Mouse (Mus musculus) heart, postnatal 25 days (tissue): ENCODE results near the gene Fmod. TPM values are rescaled to one million over a fixed set of nuclear protein-coding genes. Genes with fewer than 3 reads are reported as not detected.

Experiments used
- DNase-seq: peaks from one replicate; pipeline ENCODE4 v3.0.0; 2022; ENCODE audit warnings: low spot score
- intact Hi-C: fragments of 180-260 bp; cut with DNase I; formaldehyde crosslinking; loops from one replicate; pipeline ENCODE4 v1.15.1; 2025
- total RNA-seq, 2 experiments: library from RNA; stranded (reverse); gene quantifications; 2 replicates each; pipeline ENCODE4 v1.2.3; 2021

Fmod gene
- total RNA-seq, 2 experiments from 2014 or later = 11.6 to 12.1 TPM

DNA sequence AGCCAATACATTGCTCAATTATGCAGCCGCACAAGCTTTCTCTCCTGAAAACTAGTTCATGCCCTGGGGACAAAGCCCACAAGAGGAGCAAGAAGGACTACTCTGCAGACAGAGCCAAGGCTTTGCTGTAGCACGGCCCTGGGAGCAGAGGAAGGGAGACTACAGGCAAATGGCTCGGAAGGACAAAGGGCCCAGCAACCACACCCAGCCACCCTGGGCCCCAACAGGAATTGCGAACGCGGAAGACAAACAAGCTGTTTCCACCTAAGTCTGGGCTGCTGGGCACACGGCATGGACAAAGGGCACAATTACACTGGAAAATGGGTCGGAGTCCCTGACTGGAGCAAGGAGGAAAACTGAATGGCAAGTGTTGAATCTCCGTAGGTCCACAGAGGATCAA is 18.0 kb downstream of the Fmod start:
- no peak for DNase-seq

DNA sequence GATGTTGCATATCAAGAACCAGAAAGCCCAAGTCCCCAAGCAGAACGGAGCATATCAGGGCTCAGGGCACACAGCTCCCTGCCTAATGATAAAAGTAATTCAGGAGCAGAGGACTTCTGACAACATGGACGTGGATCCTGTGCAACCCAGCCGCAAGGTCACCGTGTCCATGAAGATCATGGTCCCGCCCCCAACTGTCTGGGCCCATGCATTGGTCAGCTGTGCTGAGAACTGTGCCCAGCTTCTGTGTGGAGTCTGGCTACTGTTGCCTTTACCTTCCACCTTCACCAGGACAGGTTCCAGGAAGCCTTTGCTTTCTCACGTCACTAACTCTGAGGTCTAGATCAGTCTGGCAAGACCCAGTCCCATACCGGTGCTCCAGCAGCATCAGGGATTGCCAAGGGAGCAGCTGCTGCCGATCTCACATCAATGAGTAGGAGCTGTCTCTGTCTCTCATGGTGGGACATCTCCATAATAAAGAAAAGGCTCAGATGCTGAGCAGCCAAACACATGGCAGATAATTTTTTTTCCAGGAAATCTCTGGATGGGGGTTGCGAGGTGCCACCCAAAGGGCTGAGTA is 18.7 kb downstream of the Fmod start:
- intact Hi-C loops = loop anchor here (5.0 to 10.0 kb wide), 2 partner anchors 189 to 277 kb away; partner anchors contain the start of gene Ppfia4
- DNase-seq = no peak

More for the DNA sequence above, 18.0 kb downstream of the Fmod start:
- intact Hi-C loops = loop anchor here (5.0 to 10.0 kb wide), 2 partner anchors 190 to 277 kb away; partner anchors contain the start of gene Ppfia4

DNA sequence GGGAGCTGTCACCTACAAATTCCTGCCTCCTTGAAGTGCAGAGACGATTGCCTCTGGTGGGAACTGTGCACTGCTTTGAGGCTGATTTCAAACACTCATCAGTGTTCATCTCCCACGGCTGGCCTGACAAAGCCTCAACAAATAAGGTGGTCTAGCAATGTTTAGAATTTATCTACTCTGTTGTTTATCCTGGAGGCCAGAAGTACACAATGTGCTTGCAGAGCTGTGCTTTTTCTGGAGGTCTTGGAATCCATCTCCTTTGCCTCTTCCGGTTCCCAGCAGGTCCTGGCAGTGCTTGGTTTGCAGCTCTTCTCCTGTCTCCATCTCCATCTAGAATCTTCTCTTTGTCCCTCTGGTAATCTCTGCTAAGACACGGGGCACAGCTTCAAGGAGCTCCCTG is 19.2 kb downstream of the Fmod start:
- no peak for DNase-seq
- intact Hi-C loops = loop anchor here (5.0 to 10.0 kb wide), 2 partner anchors 189 to 276 kb away; partner anchors contain the start of gene Ppfia4

DNA sequence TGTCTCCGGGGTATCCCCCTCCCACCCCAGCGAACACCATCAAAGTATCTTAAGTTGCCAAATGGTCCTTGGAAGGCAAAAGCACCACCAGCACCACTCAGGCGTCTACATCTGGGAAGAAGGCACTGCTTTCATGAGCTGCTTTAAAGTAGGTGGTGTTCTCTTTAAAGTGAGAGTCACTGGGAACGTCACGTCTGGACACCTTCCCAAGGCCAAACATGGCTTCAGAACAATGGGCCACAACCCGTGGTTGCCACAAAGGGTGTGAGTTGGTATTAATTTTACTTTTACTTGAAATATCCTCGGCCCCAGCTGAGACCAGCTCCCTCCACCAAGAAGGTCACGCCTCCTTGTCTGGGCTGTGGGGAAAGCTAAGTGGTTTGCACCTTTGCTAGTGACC is 20.7 kb downstream of the Fmod start:
- DNase-seq = no peak
- intact Hi-C loops = loop anchor here (5.0 to 10.0 kb wide), 2 partner anchors 187 to 275 kb away; partner anchors contain the start of gene Ppfia4

DNA sequence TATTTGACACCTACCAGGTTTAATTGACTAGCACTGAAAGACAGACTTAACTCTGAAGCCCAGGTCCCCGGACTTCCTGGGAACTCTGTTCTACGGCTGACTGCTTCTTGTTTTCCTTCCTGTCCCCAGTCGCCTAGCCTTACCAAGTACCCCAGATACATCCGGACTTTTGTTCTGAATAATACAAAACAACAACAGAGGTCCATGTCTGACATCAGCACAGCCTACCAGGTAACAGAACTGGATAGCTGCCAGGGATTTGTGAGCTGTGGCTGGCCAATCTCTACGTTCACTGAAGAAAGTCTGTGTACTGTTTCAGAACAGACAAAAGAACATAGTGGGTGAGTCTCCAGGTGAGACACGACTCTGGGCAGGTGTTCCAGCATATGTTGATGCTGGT is 21.8 kb downstream of the Fmod start:
- intact Hi-C loops = loop anchor here (5.0 to 10.0 kb wide), 2 partner anchors 186 to 273 kb away; partner anchors contain the start of gene Ppfia4
- no peak for DNase-seq

DNA sequence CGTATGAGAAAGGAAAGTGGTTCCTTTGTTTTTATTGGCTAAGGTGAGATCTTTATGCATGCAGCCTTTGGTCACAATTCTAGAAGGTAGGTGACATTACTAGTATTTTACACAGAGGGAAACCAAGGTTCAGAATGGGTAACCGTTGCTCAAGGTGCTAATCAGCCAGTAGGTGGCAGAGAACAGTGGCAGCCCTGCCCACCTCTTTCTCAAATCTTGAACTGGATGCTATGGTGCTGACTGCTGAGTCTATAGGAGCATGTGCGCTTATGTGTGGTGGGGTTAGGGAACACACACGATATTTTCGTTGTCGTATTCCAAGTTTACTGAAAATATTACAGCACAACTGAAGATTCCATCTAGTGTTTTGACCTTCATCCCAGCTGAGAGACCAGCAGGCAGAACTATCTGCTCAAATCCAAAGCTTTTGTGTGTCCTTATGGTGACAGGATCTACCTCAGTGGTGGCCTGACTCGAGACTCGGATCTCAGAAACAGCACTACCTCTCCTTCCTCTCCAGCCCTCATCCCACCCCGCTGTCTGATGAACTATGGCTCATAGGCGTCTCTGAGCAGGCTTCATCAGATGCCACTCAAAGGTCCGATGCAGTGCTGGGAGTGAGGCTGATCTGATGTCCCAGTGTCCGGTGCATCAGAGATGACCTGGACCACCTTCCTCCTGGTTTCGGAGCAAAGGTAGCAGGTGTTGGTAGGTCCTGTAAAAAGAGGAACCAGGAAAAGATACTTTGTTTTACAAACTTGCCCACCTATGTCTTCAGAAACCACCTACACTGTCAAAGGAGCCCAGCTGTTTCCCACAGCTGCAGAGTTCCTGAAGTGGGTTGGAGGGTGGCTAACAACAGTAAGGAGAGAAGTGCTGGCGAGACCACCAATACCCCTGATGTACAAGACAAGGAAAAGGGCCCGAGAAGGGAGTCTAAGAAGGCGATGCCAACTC is 23.0 kb downstream of the Fmod start:
- intact Hi-C loops = loop anchor here (5.0 to 10.0 kb wide), 2 partner anchors 185 to 272 kb away; partner anchors contain the start of gene Ppfia4
- DNase-seq = no peak

DNA sequence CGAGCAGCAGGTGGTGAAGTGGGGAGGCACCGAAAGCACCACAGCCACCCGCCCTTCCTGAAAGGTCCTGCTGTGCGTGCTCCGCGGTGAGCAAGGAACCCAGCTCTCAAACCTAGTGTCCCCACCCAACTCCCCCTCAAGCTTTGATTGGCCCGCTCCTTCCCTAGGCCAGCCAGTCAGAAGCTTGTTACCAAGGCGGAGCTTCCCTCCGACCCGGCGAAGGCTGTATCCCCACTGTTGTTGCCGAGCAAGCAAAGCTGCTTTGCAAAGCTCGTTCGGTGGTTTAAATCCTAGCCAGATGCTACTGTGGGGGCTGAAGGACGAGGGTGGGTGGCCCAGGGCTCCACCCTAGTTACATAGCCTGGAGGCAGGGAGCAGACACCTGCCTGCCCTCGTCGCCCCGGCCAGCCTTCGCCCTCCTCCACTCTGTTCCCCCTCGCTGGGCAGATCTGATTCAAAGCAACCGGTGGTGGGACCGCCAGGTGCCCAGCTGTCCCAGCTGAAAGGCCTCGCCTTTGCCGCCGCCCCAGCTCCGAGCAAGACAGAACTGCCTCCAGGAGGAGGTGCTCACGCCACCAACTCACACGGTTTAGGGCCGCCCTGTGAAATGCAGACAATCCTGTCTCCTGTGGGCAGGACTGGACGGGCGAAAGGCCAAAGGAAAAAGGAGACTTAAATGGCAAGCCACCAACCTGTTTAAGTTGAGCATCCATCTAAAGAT is 24.0 kb downstream of the Fmod start:
- DNase-seq = peak; percentile 90
- intact Hi-C loops = no loop called here

DNA sequence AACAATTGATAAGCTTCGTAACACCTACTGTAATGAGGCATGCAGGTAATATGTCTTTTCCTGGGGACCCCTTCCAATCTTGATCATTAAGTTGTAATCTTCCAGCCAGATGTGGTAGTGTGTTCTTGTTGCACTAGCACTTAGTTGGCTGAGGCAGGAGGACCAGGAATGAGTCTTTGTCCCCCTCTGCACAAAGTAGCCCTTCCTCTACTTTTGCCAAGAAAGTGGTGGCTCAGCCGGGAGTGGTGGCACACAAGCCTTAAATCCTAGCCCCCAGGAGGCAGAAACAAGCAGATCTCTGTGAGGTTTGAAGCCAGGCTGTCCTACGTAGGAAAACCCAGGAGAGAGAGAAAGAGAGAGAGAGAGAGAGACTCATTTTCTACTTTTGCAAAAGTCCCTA is 24.9 kb downstream of the Fmod start:
- DNase-seq = no peak
- intact Hi-C loops = loop anchor here (2.0 kb wide), 1 partner anchor 15 kb away; no protein-coding TSS in a partner anchor

DNA sequence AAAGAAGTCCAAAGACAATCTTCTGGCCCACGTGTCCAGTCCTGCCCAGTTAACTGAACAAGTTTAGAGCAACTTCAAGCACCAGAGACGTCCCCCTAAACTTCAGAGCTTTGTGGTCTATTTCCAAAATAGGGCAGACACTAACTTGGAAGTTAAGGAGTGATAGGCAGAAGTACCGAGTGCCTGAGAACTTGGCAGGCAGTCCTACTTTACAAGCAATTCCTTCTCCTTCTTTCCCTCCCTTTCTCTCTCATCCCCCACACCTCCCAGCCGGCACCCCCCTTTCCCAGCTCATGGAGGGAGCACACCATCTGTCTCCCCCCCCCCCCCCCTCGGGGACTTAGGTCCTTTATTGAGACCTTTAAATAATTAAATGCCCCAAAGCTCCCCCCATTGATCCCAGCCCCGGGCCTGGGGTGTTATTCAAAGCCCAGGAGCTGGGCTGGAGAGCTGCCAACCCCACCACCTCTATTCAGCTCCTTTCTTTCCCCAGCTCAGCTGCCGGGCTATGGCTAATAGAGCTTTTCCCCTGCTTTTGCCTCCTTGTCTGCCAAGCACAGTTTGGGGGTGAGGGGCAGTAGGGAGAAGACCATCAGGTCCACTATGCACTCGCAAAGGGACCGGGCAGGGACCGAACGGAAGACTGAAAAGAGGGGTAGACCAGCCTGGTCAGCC is 25.5 kb downstream of the Fmod start:
- no peak for DNase-seq
- intact Hi-C loops = loop anchor here (2.0 kb wide), 1 partner anchor 14 kb away; no protein-coding TSS in a partner anchor

DNA sequence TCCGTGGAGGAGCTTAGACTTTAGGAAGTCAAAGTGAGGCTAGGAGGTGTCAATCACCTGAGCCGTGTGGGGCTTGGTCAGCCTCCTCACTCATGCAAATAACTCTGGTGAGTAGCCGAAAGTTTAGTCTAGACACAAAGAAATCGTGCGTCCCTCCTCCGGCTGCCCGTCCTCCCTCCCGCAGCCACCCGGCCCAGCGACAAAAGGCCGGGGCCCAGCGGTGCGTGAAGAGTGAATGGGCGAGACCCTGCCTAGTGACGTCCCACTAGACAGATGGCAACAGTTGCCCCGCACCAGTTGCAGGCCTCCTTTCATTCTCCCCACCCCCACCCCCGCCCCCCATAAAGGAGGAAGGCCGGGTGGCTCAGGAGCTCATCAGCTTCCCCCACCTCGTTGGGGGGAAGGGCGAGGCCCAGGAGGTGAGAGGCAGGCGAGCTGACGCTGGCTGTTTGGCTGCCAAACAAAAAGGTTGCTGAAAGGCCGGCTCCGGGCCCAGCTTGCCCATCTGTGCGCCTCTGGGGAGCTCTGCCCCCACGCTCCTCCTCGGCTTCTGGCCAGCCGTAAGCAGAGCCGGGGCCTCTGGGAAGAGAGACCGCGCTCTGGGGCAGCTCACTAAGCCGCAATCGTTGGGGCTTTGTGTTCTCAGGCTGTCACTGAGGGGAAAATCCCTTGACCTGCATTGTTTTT is 26.2 kb downstream of the Fmod start:
- intact Hi-C loops = loop anchor here (2.0 kb wide), 1 partner anchor 14 kb away; no protein-coding TSS in a partner anchor

DNA sequence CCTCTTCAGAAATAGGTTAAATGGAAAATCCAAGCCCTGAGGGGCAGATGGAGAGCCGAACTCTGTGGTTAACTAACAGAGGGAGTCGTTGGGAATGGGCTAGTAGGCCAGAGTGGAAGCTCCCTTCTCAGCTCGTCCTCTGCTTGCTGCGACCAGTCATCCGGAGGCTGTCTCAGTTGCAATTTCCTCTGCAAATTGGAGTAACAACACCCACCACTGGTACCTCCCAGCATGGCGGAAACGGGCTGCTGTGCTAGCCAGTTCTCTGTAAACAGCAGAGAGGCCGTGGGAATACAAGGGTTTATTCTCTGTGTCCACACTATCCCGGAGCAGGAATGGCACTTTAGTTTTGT is 26.7 kb downstream of the Fmod start:
- intact Hi-C loops = loop anchor here (2.0 kb wide), 1 partner anchor 13 kb away; no protein-coding TSS in a partner anchor
- peak; percentile 35 for DNase-seq

More for the DNA sequence above, 26.2 kb downstream of the Fmod start:
- peak; percentile 55 for DNase-seq

DNA sequence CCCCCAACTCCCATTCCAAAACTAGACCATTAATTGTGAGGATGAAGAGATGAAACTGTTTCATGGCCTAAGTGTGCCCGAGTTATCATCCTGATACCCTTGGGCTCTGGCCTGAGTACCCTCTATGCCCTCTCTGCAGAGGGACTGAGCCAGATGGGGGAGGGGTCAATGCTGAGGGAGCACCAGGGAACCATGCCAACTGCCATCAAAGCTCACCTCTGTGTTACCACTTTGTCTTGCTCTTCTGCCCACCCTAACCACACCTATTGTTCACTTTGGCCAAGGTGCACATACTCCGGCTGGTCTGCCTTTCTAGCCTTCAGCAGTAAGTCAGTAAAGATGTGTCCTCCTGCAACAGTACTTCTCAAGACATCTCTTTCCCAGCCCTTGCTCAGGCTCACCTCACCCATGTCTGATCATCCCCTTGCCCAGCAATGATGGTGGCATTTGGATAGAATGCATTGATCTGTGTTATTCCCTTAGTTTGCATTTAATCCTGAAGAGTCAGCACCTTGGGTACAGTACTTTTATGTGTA is 27.3 kb downstream of the Fmod start:
- intact Hi-C loops = no loop called here
- no peak for DNase-seq

DNA sequence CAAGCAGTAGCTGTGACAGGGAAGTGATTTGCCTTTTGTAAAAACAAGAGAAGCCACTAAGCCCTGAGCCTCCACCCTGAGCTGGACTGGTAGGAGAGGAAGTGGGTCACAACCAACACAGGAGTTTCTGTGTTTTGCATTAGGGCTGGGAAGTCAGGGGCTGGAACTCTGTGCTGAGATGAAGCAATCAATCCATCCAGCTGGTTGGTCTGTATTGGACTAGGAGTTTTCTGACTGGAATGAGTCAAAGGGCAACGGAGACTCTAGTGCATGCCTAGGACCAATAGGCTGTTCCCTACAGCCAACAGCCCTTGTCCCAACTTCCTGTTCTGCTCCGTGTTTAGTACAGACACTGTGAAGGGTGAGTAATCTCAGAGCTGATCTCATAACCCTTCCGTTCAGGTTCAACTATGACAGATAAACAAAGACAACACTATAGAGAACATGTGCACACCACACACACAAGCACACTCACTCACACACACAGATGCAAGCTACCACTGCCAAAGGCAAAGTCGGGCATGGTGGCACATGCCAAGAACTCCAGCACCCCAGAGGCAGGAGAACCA is 28.3 kb downstream of the Fmod start:
- intact Hi-C loops = no loop called here
- DNase-seq = peak; percentile 44

DNA sequence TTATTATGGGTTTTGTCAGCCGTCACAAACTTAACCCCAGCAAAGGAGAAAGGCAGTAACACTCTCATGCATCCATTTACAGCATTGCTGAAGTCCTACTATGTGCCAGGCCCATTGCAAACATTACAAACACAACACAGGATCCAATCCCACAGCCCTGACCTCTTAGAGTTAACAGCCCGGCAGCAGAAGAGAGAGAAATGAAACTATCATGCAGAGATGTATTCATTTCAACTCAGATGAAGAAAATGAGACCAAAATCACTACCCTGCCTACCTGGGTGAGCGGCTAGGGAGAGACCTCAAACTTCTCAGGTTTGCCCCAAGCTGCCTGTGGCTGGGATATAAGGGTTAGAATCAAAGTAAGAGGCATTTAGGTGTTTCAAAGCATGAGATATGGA is 29.5 kb downstream of the Fmod start:
- DNase-seq = no peak
- intact Hi-C loops = no loop called here

DNA sequence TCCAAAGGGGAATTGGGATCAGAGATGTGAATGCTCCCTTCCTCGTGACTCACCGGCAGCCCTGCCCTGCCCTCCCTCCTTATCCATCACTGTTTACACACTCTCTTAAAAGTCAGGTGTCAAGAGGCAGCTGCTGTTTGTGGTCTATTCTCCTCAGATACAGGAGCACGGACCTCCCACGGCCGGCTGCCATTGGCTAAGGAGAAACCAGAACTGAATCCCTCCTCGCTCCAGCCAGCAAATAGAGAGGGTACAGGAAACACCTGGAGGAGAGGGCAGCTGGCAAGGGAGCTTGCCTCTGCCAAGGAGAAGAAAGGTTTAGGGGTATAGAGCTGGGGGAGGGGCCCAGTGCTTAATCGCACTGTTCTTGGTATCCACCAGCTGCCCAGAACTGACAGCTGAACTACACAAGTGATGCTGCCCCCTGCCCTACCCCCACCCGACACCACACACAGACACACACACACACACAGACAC is 30.1 kb downstream of the Fmod start:
- DNase-seq = peak; percentile 34
- intact Hi-C loops = no loop called here

DNA sequence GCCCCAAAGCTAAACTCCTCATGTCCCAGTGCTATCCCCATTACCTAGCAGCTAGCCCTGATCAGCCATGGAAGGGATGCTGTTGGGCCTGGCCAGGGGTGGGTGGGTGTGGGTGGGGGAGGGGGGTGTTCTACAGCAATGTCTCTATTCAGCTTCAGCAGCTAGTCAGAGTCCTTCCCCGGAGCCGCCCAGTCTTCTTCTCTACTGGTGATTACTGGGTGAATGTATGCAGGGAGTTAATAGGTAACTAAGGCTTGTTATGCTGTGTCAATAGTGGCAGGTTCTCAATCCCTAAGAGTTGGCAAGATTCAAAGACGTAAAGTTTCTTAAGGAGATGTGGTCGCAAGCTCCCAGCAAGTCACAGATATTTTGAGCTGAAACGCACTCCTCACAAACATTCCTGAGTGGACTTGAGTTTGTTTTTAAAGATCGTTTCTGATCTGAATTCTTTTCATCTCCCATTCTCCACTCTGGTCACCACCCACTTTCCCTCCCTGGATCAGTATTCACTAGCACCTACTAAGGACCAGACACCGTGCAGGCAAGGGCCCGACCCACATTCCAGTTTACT is 33.1 kb downstream of the Fmod start:
- intact Hi-C loops = no loop called here
- no peak for DNase-seq

DNA sequence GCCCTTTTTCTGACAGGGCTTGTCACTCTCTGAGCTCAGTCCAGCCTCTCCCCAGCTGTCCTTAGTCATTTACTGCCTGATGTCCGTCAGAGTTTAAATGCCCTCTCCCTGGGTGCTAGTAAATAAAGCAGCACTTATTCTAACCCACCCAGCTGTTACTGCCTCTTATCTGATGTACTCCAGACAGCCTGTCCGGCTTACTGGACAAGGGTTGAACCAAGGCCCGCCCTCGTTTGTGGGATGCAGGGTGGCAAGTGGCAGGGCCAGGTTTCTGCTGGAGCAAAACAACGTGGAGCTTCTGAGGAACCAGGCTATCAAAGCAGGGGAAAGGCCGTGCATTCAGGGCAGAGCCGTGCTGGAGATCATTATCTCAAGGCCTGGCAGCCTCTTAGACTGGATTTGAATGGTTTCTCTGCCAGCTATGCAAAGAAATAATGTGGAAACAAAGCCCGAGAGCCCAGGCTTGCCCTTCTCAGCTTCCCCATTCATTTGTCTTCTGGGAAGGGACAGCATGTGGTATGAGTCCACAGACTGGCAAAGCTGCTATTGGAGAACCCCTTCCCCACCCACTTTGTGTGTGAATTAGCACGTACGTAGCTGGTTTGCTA is 34.5 kb downstream of the Fmod start:
- intact Hi-C loops = no loop called here
- DNase-seq = no peak
